Mouse (Mus musculus) kidney, adult 2 months (tissue): ENCODE data around the gene Tor1aip1.

Source experiments
- CTCF ChIP-seq: fragments of 200-500 bp; conservative IDR thresholded peaks from 2 replicates; pipeline ENCODE4 v1.5.1; 2011; ENCODE audit warnings: low read depth, mild to moderate bottlenecking, control low read depth, low read length, moderate library complexity, mixed read lengths; ENCODE audit not compliant: insufficient read depth, insufficient read length
- POLR2A ChIP-seq: fragments of 200-500 bp; IDR thresholded peaks from one replicate; pipeline ENCODE4 v1.6.1; 2011; ENCODE audit warnings: low read depth, low read length, control low read depth

- TF ChIP-seq CTCF (peak; percentile 44), POLR2A (no peak)
Measured at GRCm38 (mm10) chr1:156085770-156086169, 49.5 kb upstream of the Tor1aip1 start.
